Mouse (Mus musculus): ENCODE measurements at regions not wholly inside any gene's neighbourhood (a gene's known extent, or its start where the extent isn't known, plus 50 kb on each side); places are given as distances from the start of the nearest gene placed in this dataset.

GRCm38 (mm10) chr13:37290636-37291035 lies 54.4 kb upstream of the Ly86 start:
- no peak for ATAC-seq (ENCODE audit: insufficient read depth)
- Histone ChIP-seq H3K4me3 (replicated peaks) (no peak overlapping the region), H3K9me3 (replicated peaks) (no peaks in the 10 kb centered on the region), H3K27me3 (no peaks in the 10 kb centered on the region), H3K27ac (replicated peaks) (no peak overlapping the region), H3K36me3 (replicated peaks) (no peaks in the 10 kb centered on the region), H3K9ac (no peak overlapping the region), H3K4me1 (replicated peaks) (no peaks in the 10 kb centered on the region), H3K4me2 (no peak overlapping the region)
- 43% methylated on average over 2 of the region's 2 CpGs for WGBS (ENCODE audit: insufficient replicate concordance)

DNA sequence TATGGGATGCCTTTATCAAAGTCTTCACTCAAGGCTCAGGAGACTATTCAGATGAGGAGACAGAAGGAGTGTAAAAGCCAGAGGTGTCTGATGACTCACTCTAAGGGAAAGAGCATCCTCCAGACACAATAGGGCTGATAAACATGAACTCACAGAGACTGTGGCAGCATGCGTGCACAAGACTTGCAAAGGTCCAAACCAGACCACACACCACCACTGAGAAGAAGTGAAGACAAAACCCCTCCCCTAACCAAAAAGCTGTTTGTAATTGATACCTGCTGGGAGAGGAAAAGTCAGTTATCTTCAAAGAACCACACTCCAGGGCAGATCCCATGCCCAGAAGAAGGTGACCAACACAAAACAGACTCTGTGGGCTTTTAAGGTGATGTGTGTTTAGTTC lies 56.0 kb upstream of the Ly86 start:
- Histone ChIP-seq H3K27ac (replicated peaks) (no peak overlapping the region), H3K4me1 (replicated peaks) (no peaks in the 10 kb centered on the region), H3K4me2 (no peak overlapping the region), H3K9me3 (replicated peaks) (no peaks in the 10 kb centered on the region), H3K27me3 (no peaks in the 10 kb centered on the region), H3K4me3 (replicated peaks) (no peak overlapping the region), H3K36me3 (replicated peaks) (no peaks in the 10 kb centered on the region), H3K9ac (no peak overlapping the region)
- WGBS (ENCODE audit: insufficient replicate concordance): 17% methylated on average over 1 of the region's 1 CpGs
- ATAC-seq (ENCODE audit: insufficient read depth): no peak

DNA sequence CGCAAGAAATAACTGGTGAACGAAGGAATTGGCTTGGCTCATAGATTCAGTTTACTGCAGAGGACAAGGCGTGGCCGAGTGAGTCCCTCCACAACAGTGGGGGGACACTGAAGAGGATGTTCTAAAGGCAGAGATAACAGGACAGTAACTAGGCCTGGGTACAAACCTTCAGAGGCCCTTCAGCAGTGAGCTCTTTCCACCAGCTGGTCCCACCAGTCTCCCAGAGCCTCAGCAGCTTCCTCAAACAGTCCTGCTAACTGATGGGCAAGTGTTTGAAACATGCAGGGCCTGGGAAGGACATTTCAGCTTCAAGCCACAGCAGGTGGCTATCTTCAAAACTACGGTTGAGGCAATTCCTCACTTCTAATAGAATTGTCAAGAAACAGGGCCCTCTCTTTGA lies 62.5 kb upstream of the Ly86 start:
- 23% methylated on average over 5 of the region's 5 CpGs for WGBS (ENCODE audit: insufficient replicate concordance)
- no peak overlapping the region for H3K27ac ChIP-seq (replicated peaks)
- no peaks in the 10 kb centered on the region for H3K27me3 ChIP-seq
- H3K4me3 ChIP-seq (replicated peaks): no peak overlapping the region
- H3K4me2 ChIP-seq: no peak overlapping the region
- no peak for ATAC-seq (ENCODE audit: insufficient read depth)
- H3K36me3 ChIP-seq (replicated peaks): no peaks in the 10 kb centered on the region
- H3K9me3 ChIP-seq (replicated peaks): no peaks in the 10 kb centered on the region
- H3K4me1 ChIP-seq (replicated peaks): no peaks in the 10 kb centered on the region
- no peak overlapping the region for H3K9ac ChIP-seq

DNA sequence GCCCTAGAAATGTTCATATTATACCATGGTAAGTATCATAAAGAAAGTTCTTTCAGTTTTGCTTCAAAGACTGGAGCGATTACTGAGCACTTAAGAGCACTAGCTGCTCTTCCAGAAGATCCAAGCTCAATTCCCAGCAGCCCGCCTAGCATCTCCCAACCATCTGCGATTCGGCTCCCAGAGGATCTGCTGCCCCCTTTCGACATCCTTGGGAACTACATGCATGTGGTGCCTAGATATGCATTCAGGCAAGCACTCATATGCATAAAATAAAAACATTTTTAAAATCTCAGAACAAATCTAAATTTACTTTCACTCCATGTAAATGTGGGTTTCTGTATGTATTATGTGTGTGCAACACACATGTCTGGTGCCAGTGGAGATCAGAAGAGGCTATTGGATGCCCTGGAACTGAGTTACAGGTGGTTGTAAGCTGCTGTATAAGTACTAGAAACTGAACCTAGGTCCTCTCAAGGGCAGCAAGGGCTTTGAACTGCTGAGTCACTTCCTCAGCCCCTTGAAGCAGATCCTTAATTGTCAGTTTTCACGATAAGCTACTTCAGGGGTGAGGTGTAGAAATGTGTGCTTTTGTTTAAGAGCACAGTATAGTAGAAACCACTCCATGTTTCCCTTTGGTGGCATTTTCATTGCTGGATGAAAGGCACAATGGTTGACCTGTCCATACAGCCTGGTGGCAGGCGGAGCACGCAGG lies 65.8 kb upstream of the Ly86 start:
- no peak overlapping the region for H3K9ac ChIP-seq
- no peak overlapping the region for H3K4me3 ChIP-seq (replicated peaks)
- ATAC-seq (ENCODE audit: insufficient read depth): no peak
- H3K9me3 ChIP-seq (replicated peaks): no peaks in the 10 kb centered on the region
- no peak overlapping the region for H3K27ac ChIP-seq (replicated peaks)
- H3K36me3 ChIP-seq (replicated peaks): no peaks in the 10 kb centered on the region
- no peaks in the 10 kb centered on the region for H3K4me1 ChIP-seq (replicated peaks)
- 65% methylated on average over 8 of the region's 8 CpGs for WGBS (ENCODE audit: insufficient replicate concordance)
- H3K4me2 ChIP-seq: no peak overlapping the region
- no peaks in the 10 kb centered on the region for H3K27me3 ChIP-seq

- WGBS (ENCODE audit: insufficient replicate concordance): 50% methylated on average over 14 of the region's 14 CpGs
- no peaks in the 10 kb centered on the region for H3K4me1 ChIP-seq (replicated peaks)
- no peak overlapping the region for H3K27ac ChIP-seq (replicated peaks)
- H3K4me3 ChIP-seq (replicated peaks): no peak overlapping the region
- no peaks in the 10 kb centered on the region for H3K27me3 ChIP-seq
- H3K9me3 ChIP-seq (replicated peaks): no peaks in the 10 kb centered on the region
- no peak overlapping the region for H3K4me2 ChIP-seq
- H3K9ac ChIP-seq: no peak overlapping the region
- no peaks in the 10 kb centered on the region for H3K36me3 ChIP-seq (replicated peaks)
- no peak for ATAC-seq (ENCODE audit: insufficient read depth)
Measured at GRCm38 (mm10) chr13:37249581-37250461, 95.2 kb upstream of the Ly86 start.

DNA sequence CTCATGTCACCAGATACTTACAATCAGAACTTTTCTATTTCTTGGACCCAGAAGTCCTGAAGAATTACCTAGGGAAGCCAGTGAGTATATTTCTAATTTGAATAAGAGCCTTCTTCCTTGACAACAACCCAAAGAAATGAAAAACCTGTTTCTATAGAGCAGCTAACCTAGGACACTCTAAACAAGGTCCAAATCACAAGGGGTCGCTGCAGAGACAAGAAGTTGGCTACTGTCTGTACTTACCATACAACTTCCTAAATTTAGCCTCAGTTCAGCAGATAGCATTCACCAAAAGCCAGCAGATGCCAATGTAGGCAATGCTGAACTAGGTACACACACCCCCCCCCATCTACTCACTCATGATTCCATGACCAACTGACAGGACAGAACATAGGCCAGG lies 96.3 kb upstream of the Ly86 start:
- Histone ChIP-seq H3K4me2 (no peak overlapping the region), H3K9me3 (replicated peaks) (no peaks in the 10 kb centered on the region), H3K27ac (replicated peaks) (no peak overlapping the region), H3K4me1 (replicated peaks) (no peaks in the 10 kb centered on the region), H3K4me3 (replicated peaks) (no peak overlapping the region), H3K9ac (no peak overlapping the region), H3K27me3 (no peaks in the 10 kb centered on the region), H3K36me3 (replicated peaks) (no peaks in the 10 kb centered on the region)
- WGBS (ENCODE audit: insufficient replicate concordance): 46% methylated on average over 1 of the region's 1 CpGs
- no peak for ATAC-seq (ENCODE audit: insufficient read depth)

DNA sequence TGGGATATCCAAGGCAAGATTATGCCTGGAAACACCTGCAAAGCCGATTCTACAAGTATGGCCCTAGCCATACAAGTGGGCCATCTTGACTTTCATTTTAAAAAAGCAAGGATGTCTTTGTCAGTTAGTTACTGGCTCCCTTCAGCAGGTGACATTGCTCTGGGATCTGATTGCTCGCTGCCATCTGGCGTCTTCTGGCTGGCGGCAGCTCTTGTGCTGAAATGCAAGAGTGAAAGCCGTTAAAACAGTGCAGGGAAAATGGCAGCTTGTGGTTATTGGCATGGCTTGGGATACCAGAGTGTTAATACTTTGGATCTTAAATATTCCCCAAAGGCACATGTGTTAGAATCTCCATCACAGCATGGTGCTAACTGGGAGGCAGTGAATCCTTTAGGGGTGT lies 105.0 kb upstream of the Ly86 start:
- Histone ChIP-seq H3K4me3 (replicated peaks) (no peak overlapping the region), H3K36me3 (replicated peaks) (no peaks in the 10 kb centered on the region), H3K27ac (replicated peaks) (no peak overlapping the region), H3K4me1 (replicated peaks) (no peaks in the 10 kb centered on the region), H3K27me3 (no peaks in the 10 kb centered on the region), H3K4me2 (no peak overlapping the region), H3K9ac (no peak overlapping the region), H3K9me3 (replicated peaks) (no peaks in the 10 kb centered on the region)
- no peak for ATAC-seq (ENCODE audit: insufficient read depth)
- WGBS (ENCODE audit: insufficient replicate concordance): 72% methylated on average over 5 of the region's 5 CpGs

- H3K4me3 ChIP-seq (replicated peaks): no peak overlapping the region
- H3K9me3 ChIP-seq (replicated peaks): no peaks in the 10 kb centered on the region
- H3K4me1 ChIP-seq (replicated peaks): no peaks in the 10 kb centered on the region
- H3K4me2 ChIP-seq: no peak overlapping the region
- no peaks in the 10 kb centered on the region for H3K36me3 ChIP-seq (replicated peaks)
- 74% methylated on average over 3 of the region's 3 CpGs for WGBS (ENCODE audit: insufficient replicate concordance)
- H3K27me3 ChIP-seq: no peaks in the 10 kb centered on the region
- no peak for ATAC-seq (ENCODE audit: insufficient read depth)
- no peak overlapping the region for H3K27ac ChIP-seq (replicated peaks)
- no peak overlapping the region for H3K9ac ChIP-seq
Measured at GRCm38 (mm10) chr13:37237285-37237684, 107.7 kb upstream of the Ly86 start.

DNA sequence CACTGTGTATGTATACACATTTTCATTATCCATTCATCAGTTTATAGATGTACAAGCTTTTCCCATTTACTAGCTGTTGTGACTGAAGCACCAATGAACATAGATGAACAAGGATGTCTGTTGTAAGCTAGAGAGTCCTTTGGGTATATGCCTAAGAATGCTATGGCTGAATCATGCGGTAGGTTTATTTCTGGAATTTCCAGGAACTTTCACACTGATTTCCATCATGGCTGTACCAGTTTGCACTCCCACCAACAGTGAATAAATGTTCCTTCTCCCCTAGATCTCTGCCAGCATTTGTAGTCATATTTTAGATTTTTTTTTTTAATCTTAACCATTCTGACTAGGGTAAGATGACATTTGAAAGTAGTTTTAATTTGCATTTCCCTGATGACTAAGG lies 119.2 kb upstream of the Ly86 start:
- Histone ChIP-seq H3K9me3 (replicated peaks) (no peaks in the 10 kb centered on the region), H3K27ac (replicated peaks) (no peak overlapping the region), H3K4me1 (replicated peaks) (no peaks in the 10 kb centered on the region), H3K27me3 (no peaks in the 10 kb centered on the region), H3K36me3 (replicated peaks) (no peaks in the 10 kb centered on the region), H3K4me2 (no peak overlapping the region), H3K9ac (no peak overlapping the region), H3K4me3 (replicated peaks) (no peak overlapping the region)
- 82% methylated on average over 1 of the region's 1 CpGs for WGBS (ENCODE audit: insufficient replicate concordance)
- no peak for ATAC-seq (ENCODE audit: insufficient read depth)

DNA sequence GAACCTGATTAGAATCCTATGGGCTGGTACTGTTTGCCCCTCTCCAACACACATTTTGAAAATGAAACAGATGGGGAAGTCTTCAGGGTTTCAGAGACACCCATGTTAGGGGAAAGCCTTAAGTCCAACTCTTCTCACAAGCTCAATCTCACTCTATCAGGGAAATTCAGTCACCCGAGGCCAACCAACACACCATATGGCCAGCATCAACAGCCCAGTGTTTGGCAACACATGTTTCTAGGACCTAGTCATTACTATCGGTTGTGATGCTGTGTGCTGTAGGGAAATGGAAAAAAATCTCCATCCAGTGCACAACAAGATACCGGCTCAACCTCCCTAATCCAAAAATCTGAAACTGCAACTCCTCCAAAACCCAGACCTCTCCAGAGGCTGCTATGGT lies 124.6 kb upstream of the Ly86 start:
- H3K4me2 ChIP-seq: no peak overlapping the region
- no peaks in the 10 kb centered on the region for H3K36me3 ChIP-seq (replicated peaks)
- no peak overlapping the region for H3K27ac ChIP-seq (replicated peaks)
- no peaks in the 10 kb centered on the region for H3K4me1 ChIP-seq (replicated peaks)
- ATAC-seq (ENCODE audit: insufficient read depth): no peak
- no peaks in the 10 kb centered on the region for H3K9me3 ChIP-seq (replicated peaks)
- no peak overlapping the region for H3K9ac ChIP-seq
- H3K4me3 ChIP-seq (replicated peaks): no peak overlapping the region
- WGBS (ENCODE audit: insufficient replicate concordance): 62% methylated on average over 3 of the region's 3 CpGs
- no peaks in the 10 kb centered on the region for H3K27me3 ChIP-seq

DNA sequence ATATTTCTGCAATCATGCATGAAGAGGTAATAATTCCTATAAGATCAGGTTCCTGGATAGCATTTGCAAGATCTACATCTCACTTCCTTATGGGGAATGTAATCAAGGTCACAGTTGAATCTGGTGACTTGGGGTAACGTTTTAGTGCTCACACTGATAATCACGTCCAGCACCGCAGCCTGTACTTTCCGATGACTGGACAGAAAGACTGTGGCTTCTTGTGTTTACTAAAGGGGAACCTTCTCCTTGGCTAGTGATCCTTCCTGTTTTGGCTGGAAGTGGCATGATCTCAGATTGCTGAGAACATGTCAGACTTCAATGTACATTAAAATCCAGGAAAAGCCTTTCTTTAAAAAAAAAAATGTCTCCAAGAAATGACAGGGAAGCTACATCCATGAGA lies 126.4 kb upstream of the Ly86 start:
- Histone ChIP-seq H3K4me1 (replicated peaks) (no peaks in the 10 kb centered on the region), H3K9ac (no peak overlapping the region), H3K27me3 (no peaks in the 10 kb centered on the region), H3K27ac (replicated peaks) (no peak overlapping the region), H3K9me3 (replicated peaks) (no peaks in the 10 kb centered on the region), H3K36me3 (replicated peaks) (no peaks in the 10 kb centered on the region), H3K4me2 (no peak overlapping the region), H3K4me3 (replicated peaks) (no peak overlapping the region)
- ATAC-seq (ENCODE audit: insufficient read depth): no peak
- 24% methylated on average over 4 of the region's 4 CpGs for WGBS (ENCODE audit: insufficient replicate concordance)

Measured in liver, embryonic 15.5 days (tissue).